Mouse (Mus musculus) hindbrain, embryonic 11.5 days (tissue): ENCODE data around the gene Tmem176b. TPM values are rescaled to one million over a fixed set of nuclear protein-coding genes. Genes with fewer than 3 reads are reported as not detected.

Source experiments
- ATAC-seq: fragments of 200-750 bp; cut with Nextera tagmentation; 2 replicates; pipeline ENCODE4 v1.8.0; 2017; ENCODE audit warnings: mild to moderate bottlenecking, moderate TSS enrichment, moderate library complexity; ENCODE audit not compliant: low FRiP score
- DNase-seq: peaks from one replicate; pipeline ENCODE4 v3.0.0-alpha.2; 2015; ENCODE audit warnings: low spot score
- H3K27ac ChIP-seq: fragments of 300-500 bp; sonication (generic); 2 replicates; pipeline ENCODE4 v1.5.1; 2014; ENCODE audit warnings: mild to moderate bottlenecking, low read depth, low read length
- H3K27me3 ChIP-seq: fragments of 300-500 bp; sonication (generic); 2 replicates; pipeline ENCODE4 v1.6.1; 2014; ENCODE audit warnings: mild to moderate bottlenecking, low read length, moderate library complexity, mixed read lengths; ENCODE audit not compliant: control insufficient read depth, insufficient read depth
- H3K36me3 ChIP-seq: fragments of 300-500 bp; sonication (generic); 2 replicates; pipeline ENCODE4 v1.6.1; 2014; ENCODE audit warnings: mild to moderate bottlenecking, low read length, moderate library complexity, mixed read lengths; ENCODE audit not compliant: control insufficient read depth, insufficient read depth
- H3K4me1 ChIP-seq: fragments of 300-500 bp; sonication (generic); replicated peaks from 2 replicates; pipeline ENCODE4 v1.6.1; 2014; ENCODE audit warnings: low read length, mixed read lengths; ENCODE audit not compliant: control insufficient read depth, insufficient read depth
- H3K4me2 ChIP-seq: fragments of 300-500 bp; sonication (generic); replicated peaks from 2 replicates; pipeline ENCODE4 v1.6.1; 2014; ENCODE audit warnings: mild to moderate bottlenecking, low read depth, low read length
- H3K4me3 ChIP-seq: fragments of 300-500 bp; sonication (generic); 2 replicates; pipeline ENCODE4 v1.5.1; 2014; ENCODE audit warnings: low read depth, low read length
- H3K9ac ChIP-seq: fragments of 300-500 bp; sonication (generic); 2 replicates; pipeline ENCODE4 v1.6.1; 2014; ENCODE audit warnings: low read depth, low read length
- H3K9me3 ChIP-seq: fragments of 300-500 bp; sonication (generic); 2 replicates; pipeline ENCODE4 v1.6.1; 2016; ENCODE audit warnings: low read length; ENCODE audit not compliant: control insufficient read depth
- WGBS: fragments of 180-500 bp; shearing (Covaris S2); extraction: QIAGEN DNeasy Blood & Tissue Kit; methylation state at CpG from one replicate; pipeline ENCODE4 v1.1.7; 2014; 5-methylcytosine and 5-hydroxymethylcytosine counted together
- polyA plus RNA-seq: library from polyadenylated mRNA; unstranded; fragments of >200 nt; fragmentation: Nextera tagmentation; extraction: Ambion mirVana; gene quantifications from 2 replicates; pipeline ENCODE4 v1.2.1, GENCODE M21; 2014

Tmem176b gene
- polyA plus RNA-seq, 1 experiment from 2014 or later = 72.5 TPM

GRCm38 (mm10) chr6:48857613-48858302 is 16.5 kb upstream of the Tmem176b start:
- DNase-seq = no peak

GRCm38 (mm10) chr6:48854155-48854554 is 12.9 kb upstream of the Tmem176b start:
- ATAC-seq = no peak
- WGBS = 99% methylated on average over 2 of the region's 2 CpGs
- Histone ChIP-seq H3K9ac (no peak overlapping the region), H3K4me3 (no peak overlapping the region), H3K36me3 (no peaks in the 10 kb centered on the region), H3K27ac (no peak overlapping the region), H3K4me1 (no peaks in the 10 kb centered on the region), H3K27me3 (no peaks in the 10 kb centered on the region), H3K9me3 (no peaks in the 10 kb centered on the region), H3K4me2 (no peak overlapping the region)
- DNase-seq = no peak

More at GRCm38 (mm10) chr6:48857613-48858302, 16.5 kb upstream of the Tmem176b start:
- Histone ChIP-seq H3K9ac (no peak overlapping the region), H3K27me3 (no peaks in the 10 kb centered on the region), H3K27ac (no peak overlapping the region), H3K4me1 (no peaks in the 10 kb centered on the region), H3K4me2 (no peak overlapping the region), H3K4me3 (no peak overlapping the region), H3K9me3 (no peaks in the 10 kb centered on the region), H3K36me3 (no peaks in the 10 kb centered on the region)
- WGBS = 60% methylated on average over 8 of the region's 8 CpGs
- no peak for ATAC-seq

GRCm38 (mm10) chr6:48851820-48852491 is 10.7 kb upstream of the Tmem176b start:
- peak overlapping the region; percentile 30; the same call in 1 of the 2 replicates for H3K27ac ChIP-seq
- under 1% methylated on average over 29 of the region's 29 CpGs for WGBS
- H3K27me3 ChIP-seq = no peaks in the 10 kb centered on the region

GRCm38 (mm10) chr6:48845086-48845485 is 3.8 kb upstream of the Tmem176b start:
- no peak overlapping the region for H3K4me2 ChIP-seq
- 76% methylated on average over 4 of the region's 4 CpGs for WGBS
- no peak overlapping the region for H3K9ac ChIP-seq
- no peak overlapping the region for H3K27ac ChIP-seq
- H3K27me3 ChIP-seq = no peaks in the 10 kb centered on the region
- H3K4me1 ChIP-seq = peaks cover 5% of the 10 kb centered on the region; the same call in 1 of the 2 replicates
- no peaks in the 10 kb centered on the region for H3K9me3 ChIP-seq
- H3K36me3 ChIP-seq = no peaks in the 10 kb centered on the region
- no peak for DNase-seq
- no peak overlapping the region for H3K4me3 ChIP-seq
- no peak for ATAC-seq

More at GRCm38 (mm10) chr6:48851820-48852491, 10.7 kb upstream of the Tmem176b start:
- DNase-seq (peak; percentile 70), ATAC-seq (0 out of 2 replicates have a peak, but pooled peaks have one; percentile 19)
- Histone ChIP-seq H3K9ac (peak overlapping the region; percentile 37; the same call in 1 of the 2 replicates), H3K36me3 (no peaks in the 10 kb centered on the region), H3K9me3 (no peaks in the 10 kb centered on the region), H3K4me1 (no peaks in the 10 kb centered on the region), H3K4me2 (peak overlapping the region; percentile 48), H3K4me3 (peak overlapping the region; percentile 23)

- Histone ChIP-seq H3K27me3 (no peaks in the 10 kb centered on the region), H3K9me3 (no peaks in the 10 kb centered on the region), H3K4me2 (no peak overlapping the region; the same call in 1 of the 2 replicates), H3K4me3 (no peak overlapping the region), H3K4me1 (peaks cover 5% of the 10 kb centered on the region; the same call in 1 of the 2 replicates), H3K27ac (no peak overlapping the region), H3K36me3 (no peaks in the 10 kb centered on the region), H3K9ac (no peak overlapping the region)
- WGBS = 75% methylated on average over 10 of the region's 11 CpGs
- ATAC-seq (no peak), DNase-seq (no peak)
Measured at GRCm38 (mm10) chr6:48842111-48842842, 981 bp upstream of the Tmem176b start.

- ATAC-seq (peak; percentile 20; the same call in 1 of the 2 replicates), DNase-seq (peak; percentile 38)
- 47% methylated on average over 7 of the region's 7 CpGs for WGBS
- H3K4me1 ChIP-seq = peaks cover 5% of the 10 kb centered on the region; the same call in 1 of the 2 replicates
- H3K36me3 ChIP-seq = no peaks in the 10 kb centered on the region
- peak within 1 kb of the TSS; percentile 31; the same call in 1 of the 2 replicates for H3K9ac ChIP-seq
- H3K27ac ChIP-seq = 0 out of 2 replicates have a peak within 1 kb of the TSS, but pooled peaks have one; percentile 18
- peak within 1 kb of the TSS; percentile 4 for H3K4me2 ChIP-seq
- no peaks in the 10 kb centered on the region for H3K27me3 ChIP-seq
- H3K4me3 ChIP-seq = peak within 1 kb of the TSS; percentile 22
- no peaks in the 10 kb centered on the region for H3K9me3 ChIP-seq
Measured at GRCm38 (mm10) chr6:48840371-48840969, 826 bp downstream of the Tmem176b start, which contains the start of gene Tmem176a. Gene Tmem176a (plus strand): TSS chr6:48840919.

GRCm38 (mm10) chr6:48838321-48839080 is 2.8 kb downstream of the Tmem176b start:
- no peak overlapping the region for H3K4me2 ChIP-seq
- H3K4me3 ChIP-seq = no peak overlapping the region
- H3K9ac ChIP-seq = no peak overlapping the region
- DNase-seq (no peak), ATAC-seq (no peak)
- H3K36me3 ChIP-seq = no peaks in the 10 kb centered on the region
- H3K27ac ChIP-seq = no peak overlapping the region
- no peaks in the 10 kb centered on the region for H3K27me3 ChIP-seq
- 83% methylated on average over 6 of the region's 6 CpGs for WGBS
- H3K9me3 ChIP-seq = no peaks in the 10 kb centered on the region
- H3K4me1 ChIP-seq = peaks cover 5% of the 10 kb centered on the region; the same call in 1 of the 2 replicates
